Mouse (Mus musculus): Measurements from ENCODE around the gene Adam15.

- TF ChIP-seq CTCF (conservative IDR thresholded peaks at IDR 0.05; ENCODE audit: insufficient read depth, insufficient read length, low read depth, low read length) (no peak), POLR2A (IDR thresholded peaks at IDR 0.05; ENCODE audit: low read depth, low read length) (no peak)
Measured at GRCm38 (mm10) chr3:89305105-89305504, 44.7 kb downstream of the Adam15 start.

All from kidney, adult 2 months (tissue).